Mouse (Mus musculus): ENCODE measurements around the gene Arfgap2. TPM values are rescaled to one million over a fixed set of nuclear protein-coding genes. Genes with fewer than 3 reads are reported as not detected.

Arfgap2 gene
- polyA plus RNA-seq, 1 experiment from 2014 or later, result 79.0 TPM

- peaks cover 23% of the 10 kb centered on the region for H3K4me1 ChIP-seq
- ATAC-seq (replicated peaks), result no peak
- 74% methylated on average over 4 of the region's 4 CpGs for WGBS
Measured at GRCm38 (mm10) chr2:91252001-91252400, 12.8 kb upstream of the Arfgap2 start.

GRCm38 (mm10) chr2:91252512-91252911 is 12.3 kb upstream of the Arfgap2 start:
- Histone ChIP-seq H3K4me1 (peaks cover 29% of the 10 kb centered on the region), H3K9ac (replicated peaks) (no peak overlapping the region), H3K27ac (replicated peaks) (no peak overlapping the region), H3K4me3 (no peak overlapping the region), H3K9me3 (no peaks in the 10 kb centered on the region), H3K27me3 (peaks cover 21% of the 10 kb centered on the region; the same call in 1 of the 2 replicates), H3K36me3 (no peaks in the 10 kb centered on the region), H3K4me2 (replicated peaks) (no peak overlapping the region)
- WGBS, result 63% methylated on average over 4 of the region's 4 CpGs
- no peak for ATAC-seq (replicated peaks)

More at GRCm38 (mm10) chr2:91252001-91252400, 12.8 kb upstream of the Arfgap2 start:
- Histone ChIP-seq H3K4me2 (replicated peaks) (no peak overlapping the region), H3K9me3 (no peaks in the 10 kb centered on the region), H3K4me3 (no peak overlapping the region), H3K27me3 (peaks cover 16% of the 10 kb centered on the region; the same call in 1 of the 2 replicates), H3K36me3 (no peaks in the 10 kb centered on the region), H3K27ac (replicated peaks) (no peak overlapping the region), H3K9ac (replicated peaks) (no peak overlapping the region)

- Histone ChIP-seq H3K4me1 (peaks cover 36% of the 10 kb centered on the region), H3K4me3 (no peak overlapping the region)
Measured at GRCm38 (mm10) chr2:91254725-91255380, 9.9 kb upstream of the Arfgap2 start.

GRCm38 (mm10) chr2:91255661-91256150 is 9.1 kb upstream of the Arfgap2 start, which contains the start of gene Pacsin3:
Gene Pacsin3 (plus strand): TSS chr2:91255954.
- H3K9ac ChIP-seq (replicated peaks), result peak within 1 kb of the TSS; percentile 68
- peak; percentile 21; the same call in 1 of the 2 replicates for ATAC-seq (replicated peaks)
- no peaks in the 10 kb centered on the region for H3K36me3 ChIP-seq
- H3K27ac ChIP-seq (replicated peaks), result peak within 1 kb of the TSS; percentile 54; the same call in 1 of the 2 replicates
- peaks cover 23% of the 10 kb centered on the region; the same call in 1 of the 2 replicates for H3K27me3 ChIP-seq
- peak within 1 kb of the TSS; percentile 70 for H3K4me3 ChIP-seq
- under 1% methylated on average over 27 of the region's 27 CpGs for WGBS
- peaks cover 36% of the 10 kb centered on the region for H3K4me1 ChIP-seq
- H3K9me3 ChIP-seq, result no peaks in the 10 kb centered on the region
- H3K4me2 ChIP-seq (replicated peaks), result peak within 1 kb of the TSS; percentile 100

More at GRCm38 (mm10) chr2:91254725-91255380, 9.9 kb upstream of the Arfgap2 start:
- Histone ChIP-seq H3K27ac (replicated peaks) (no peak overlapping the region), H3K9ac (replicated peaks) (no peak overlapping the region), H3K4me2 (replicated peaks) (peak overlapping the region; percentile 100), H3K36me3 (no peaks in the 10 kb centered on the region), H3K9me3 (no peaks in the 10 kb centered on the region), H3K27me3 (peaks cover 23% of the 10 kb centered on the region; the same call in 1 of the 2 replicates)
- 24% methylated on average over 8 of the region's 8 CpGs for WGBS
- ATAC-seq (replicated peaks), result no peak

- Histone ChIP-seq H3K4me3 (peak overlapping the region; percentile 70), H3K9me3 (no peaks in the 10 kb centered on the region), H3K27ac (replicated peaks) (peak overlapping the region; percentile 54; the same call in 1 of the 2 replicates), H3K27me3 (peaks cover 23% of the 10 kb centered on the region; the same call in 1 of the 2 replicates), H3K9ac (replicated peaks) (peak overlapping the region; percentile 68), H3K4me1 (peaks cover 36% of the 10 kb centered on the region), H3K36me3 (no peaks in the 10 kb centered on the region), H3K4me2 (replicated peaks) (peak overlapping the region; percentile 100)
- peak; percentile 68 for ATAC-seq (replicated peaks)
- under 1% methylated on average over 52 of the region's 52 CpGs for WGBS
Measured at GRCm38 (mm10) chr2:91256256-91257125, 8.3 kb upstream of the Arfgap2 start.

- Histone ChIP-seq H3K27me3 (peaks cover 23% of the 10 kb centered on the region; the same call in 1 of the 2 replicates), H3K9ac (replicated peaks) (peak overlapping the region; percentile 68), H3K4me3 (peak overlapping the region; percentile 70), H3K4me2 (replicated peaks) (peak overlapping the region; percentile 100), H3K9me3 (no peaks in the 10 kb centered on the region), H3K27ac (replicated peaks) (peak overlapping the region; percentile 54), H3K36me3 (no peaks in the 10 kb centered on the region), H3K4me1 (peaks cover 36% of the 10 kb centered on the region)
- WGBS, result 2% methylated on average over 22 of the region's 22 CpGs
- peak; percentile 59 for ATAC-seq (replicated peaks)
Measured at GRCm38 (mm10) chr2:91257126-91257980, 7.4 kb upstream of the Arfgap2 start.

- Histone ChIP-seq H3K9ac (replicated peaks) (peak overlapping the region; percentile 68; the same call in 1 of the 2 replicates), H3K4me2 (replicated peaks) (peak overlapping the region; percentile 100), H3K4me3 (peak overlapping the region; percentile 70), H3K4me1 (peaks cover 36% of the 10 kb centered on the region), H3K27ac (replicated peaks) (peak overlapping the region; percentile 54; the same call in 1 of the 2 replicates), H3K36me3 (no peaks in the 10 kb centered on the region), H3K9me3 (no peaks in the 10 kb centered on the region), H3K27me3 (peaks cover 19% of the 10 kb centered on the region; the same call in 1 of the 2 replicates)
- WGBS, result 40% methylated on average over 5 of the region's 5 CpGs
- peak; percentile 47; the same call in 1 of the 2 replicates for ATAC-seq (replicated peaks)
Measured at GRCm38 (mm10) chr2:91258054-91258453, 6.7 kb upstream of the Arfgap2 start.

GRCm38 (mm10) chr2:91258830-91259229 is 5.9 kb upstream of the Arfgap2 start:
- peaks cover 19% of the 10 kb centered on the region; the same call in 1 of the 2 replicates for H3K27me3 ChIP-seq
- ATAC-seq (replicated peaks), result no peak
- no peak overlapping the region for H3K9ac ChIP-seq (replicated peaks)
- H3K36me3 ChIP-seq, result no peaks in the 10 kb centered on the region
- no peak overlapping the region for H3K27ac ChIP-seq (replicated peaks)
- no peak overlapping the region for H3K4me3 ChIP-seq
- no peak overlapping the region; the same call in 1 of the 2 replicates for H3K4me2 ChIP-seq (replicated peaks)
- 74% methylated on average over 1 of the region's 1 CpGs for WGBS
- H3K9me3 ChIP-seq, result no peaks in the 10 kb centered on the region
- peaks cover 36% of the 10 kb centered on the region for H3K4me1 ChIP-seq

GRCm38 (mm10) chr2:91259493-91259892 is 5.3 kb upstream of the Arfgap2 start:
- Histone ChIP-seq H3K36me3 (no peaks in the 10 kb centered on the region), H3K4me1 (peaks cover 41% of the 10 kb centered on the region), H3K4me3 (no peak overlapping the region), H3K27me3 (peaks cover 13% of the 10 kb centered on the region; the same call in 1 of the 2 replicates), H3K27ac (replicated peaks) (no peak overlapping the region), H3K9me3 (no peaks in the 10 kb centered on the region), H3K4me2 (replicated peaks) (no peak overlapping the region), H3K9ac (replicated peaks) (no peak overlapping the region)
- ATAC-seq (replicated peaks), result no peak
- WGBS, result 88% methylated on average over 1 of the region's 1 CpGs

- Histone ChIP-seq H3K27ac (replicated peaks) (peak overlapping the region; percentile 93), H3K4me1 (peaks cover 20% of the 10 kb centered on the region), H3K9ac (replicated peaks) (peak overlapping the region; percentile 83), H3K4me3 (peak overlapping the region; percentile 67), H3K4me2 (replicated peaks) (peak overlapping the region; percentile 73), H3K9me3 (no peaks in the 10 kb centered on the region), H3K36me3 (peaks cover 20% of the 10 kb centered on the region), H3K27me3 (no peaks in the 10 kb centered on the region)
- WGBS, result 89% methylated on average over 17 of the region's 17 CpGs
- 0 out of 2 replicates have a peak, but pooled peaks have one; percentile 0 for ATAC-seq (replicated peaks)
Measured at GRCm38 (mm10) chr2:91263692-91264660, 798 bp upstream of the Arfgap2 start.
